Mouse (Mus musculus) midbrain, embryonic 15.5 days (tissue): ENCODE data around the gene Nudc. TPM values are rescaled to one million over a fixed set of nuclear protein-coding genes. Genes with fewer than 3 reads are reported as not detected.

Experiments
- ATAC-seq: fragments of 200-750 bp; cut with Nextera tagmentation; replicated peaks from 2 replicates; pipeline ENCODE4 v1.8.0; 2017; ENCODE audit warnings: moderate TSS enrichment
- H3K27ac ChIP-seq: fragments of 300-500 bp; sonication (generic); 2 replicates; pipeline ENCODE4 v1.5.1; 2015; ENCODE audit warnings: mild to moderate bottlenecking, inconsistent platforms
- H3K27me3 ChIP-seq: fragments of 300-500 bp; sonication (generic); replicated peaks from 2 replicates; pipeline ENCODE4 v1.6.1; 2015; ENCODE audit warnings: inconsistent platforms
- H3K36me3 ChIP-seq: fragments of 300-500 bp; sonication (generic); replicated peaks from 2 replicates; pipeline ENCODE4 v1.6.1; 2015; ENCODE audit warnings: inconsistent platforms
- H3K4me1 ChIP-seq: fragments of 300-500 bp; sonication (generic); 2 replicates; pipeline ENCODE4 v1.6.1; 2015; ENCODE audit warnings: inconsistent platforms
- H3K4me2 ChIP-seq: fragments of 300-500 bp; sonication (generic); 2 replicates; pipeline ENCODE4 v1.6.1; 2015; ENCODE audit warnings: inconsistent platforms, mild to moderate bottlenecking, moderate library complexity
- H3K4me3 ChIP-seq: fragments of 300-500 bp; sonication (generic); 2 replicates; pipeline ENCODE4 v1.5.1; 2015; ENCODE audit warnings: mild to moderate bottlenecking, inconsistent platforms
- H3K9ac ChIP-seq: fragments of 300-500 bp; sonication (generic); 2 replicates; pipeline ENCODE4 v1.6.1; 2015; ENCODE audit warnings: mild to moderate bottlenecking, inconsistent platforms
- H3K9me3 ChIP-seq: fragments of 300-500 bp; sonication (generic); 2 replicates; pipeline ENCODE4 v1.6.1; 2016; ENCODE audit warnings: inconsistent platforms
- WGBS: fragments of 180-500 bp; shearing (Covaris S2); methylation state at CpG from one replicate; pipeline ENCODE4 v1.1.7; 2015; ENCODE audit warnings: mixed read lengths; 5-methylcytosine and 5-hydroxymethylcytosine counted together
- polyA plus RNA-seq: library from polyadenylated mRNA; unstranded; fragments of >200 nt; fragmentation: Nextera tagmentation; extraction: Ambion mirVana; gene quantifications from 2 replicates; pipeline ENCODE4 v1.2.1, GENCODE M21; 2015

Gene Nudc
- polyA plus RNA-seq, 1 experiment from 2014 or later, result 255 TPM

GRCm38 (mm10) chr4:133496738-133497445 lies 48.9 kb downstream of the Nudc start:
- peak overlapping the region; percentile 67 for H3K4me3 ChIP-seq
- H3K9ac ChIP-seq, result no peak overlapping the region
- no peak for ATAC-seq
- H3K4me2 ChIP-seq, result peak overlapping the region; percentile 89
- no peaks in the 10 kb centered on the region for H3K36me3 ChIP-seq
- H3K27me3 ChIP-seq, result peaks cover 75% of the 10 kb centered on the region
- 29% methylated on average over 6 of the region's 6 CpGs for WGBS
- H3K27ac ChIP-seq, result no peak overlapping the region
- H3K9me3 ChIP-seq, result no peaks in the 10 kb centered on the region
- peaks cover 25% of the 10 kb centered on the region for H3K4me1 ChIP-seq

DNA sequence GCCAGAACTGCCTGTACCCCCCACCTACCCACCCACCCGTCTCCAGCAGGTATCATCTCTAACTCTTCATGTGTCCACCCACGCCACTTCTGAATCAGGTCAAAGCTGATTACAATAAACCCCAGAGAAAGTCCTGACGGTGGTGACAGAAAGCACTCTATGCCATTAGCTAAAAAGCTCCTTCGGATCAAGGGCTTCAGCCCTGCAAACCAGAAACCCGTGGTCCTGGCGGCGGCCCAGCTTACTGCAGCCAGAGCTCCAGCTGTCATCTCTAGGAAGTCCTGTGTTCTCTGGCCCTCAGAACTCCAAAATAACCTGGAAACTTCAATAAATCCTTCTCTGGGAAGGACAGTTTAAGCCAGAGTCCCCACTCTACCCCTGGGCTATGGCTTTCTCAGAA lies 50.1 kb downstream of the Nudc start:
- no peak overlapping the region for H3K4me2 ChIP-seq
- H3K9ac ChIP-seq, result no peak overlapping the region
- no peak for ATAC-seq
- no peak overlapping the region for H3K4me3 ChIP-seq
- no peak overlapping the region for H3K27ac ChIP-seq
- no peaks in the 10 kb centered on the region for H3K9me3 ChIP-seq
- H3K27me3 ChIP-seq, result peaks cover 63% of the 10 kb centered on the region
- 22% methylated on average over 7 of the region's 7 CpGs for WGBS
- peaks cover 25% of the 10 kb centered on the region for H3K4me1 ChIP-seq
- H3K36me3 ChIP-seq, result no peaks in the 10 kb centered on the region

DNA sequence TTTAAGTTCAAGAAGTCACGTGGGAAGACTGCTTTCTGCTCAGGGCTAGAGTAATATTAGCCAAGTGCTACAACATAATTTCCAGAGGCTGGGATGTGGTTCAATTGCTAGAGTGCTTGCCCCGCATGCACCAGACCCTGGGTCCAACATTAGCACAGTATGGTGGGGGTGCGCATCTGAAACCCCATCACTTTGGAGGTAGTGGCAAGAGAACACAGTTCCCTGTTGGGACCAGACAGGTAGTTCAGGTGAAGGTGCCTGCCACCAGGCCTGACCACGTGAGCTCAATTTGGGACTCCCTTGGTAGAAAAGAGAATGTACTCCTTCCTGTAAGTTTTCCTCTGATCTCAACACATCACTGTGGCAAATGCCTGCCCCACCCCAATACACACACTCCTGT lies 50.9 kb downstream of the Nudc start:
- no peaks in the 10 kb centered on the region for H3K9me3 ChIP-seq
- ATAC-seq, result no peak
- 55% methylated on average over 4 of the region's 4 CpGs for WGBS
- peaks cover 25% of the 10 kb centered on the region for H3K4me1 ChIP-seq
- H3K36me3 ChIP-seq, result no peaks in the 10 kb centered on the region
- H3K27ac ChIP-seq, result no peak overlapping the region
- H3K27me3 ChIP-seq, result peaks cover 55% of the 10 kb centered on the region
- no peak overlapping the region for H3K4me2 ChIP-seq
- no peak overlapping the region for H3K9ac ChIP-seq
- no peak overlapping the region for H3K4me3 ChIP-seq

DNA sequence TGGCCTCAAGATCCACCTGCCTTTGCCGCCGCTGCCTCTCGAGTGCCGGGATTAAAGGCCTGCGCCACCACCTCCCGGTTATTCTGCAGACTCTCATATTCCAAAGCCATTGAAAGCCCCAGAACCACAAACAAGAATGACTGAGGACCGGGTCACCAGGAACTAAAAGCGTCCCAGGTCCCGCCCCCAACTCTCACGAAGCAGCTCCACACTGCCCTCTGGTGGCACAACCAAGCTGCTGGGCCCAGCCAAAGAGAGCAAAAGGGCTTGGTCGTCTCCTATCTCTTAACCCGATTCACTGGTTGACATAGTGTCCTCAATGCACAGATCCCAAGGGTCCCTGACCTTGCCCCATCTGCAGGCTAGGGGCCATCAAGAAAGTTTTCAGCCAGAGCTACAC lies 51.4 kb downstream of the Nudc start:
- Histone ChIP-seq H3K4me2 (peak overlapping the region; percentile 54), H3K9ac (no peak overlapping the region), H3K27me3 (peaks cover 50% of the 10 kb centered on the region), H3K4me3 (peak overlapping the region; percentile 28), H3K9me3 (no peaks in the 10 kb centered on the region), H3K4me1 (peaks cover 25% of the 10 kb centered on the region), H3K36me3 (no peaks in the 10 kb centered on the region), H3K27ac (no peak overlapping the region)
- no peak for ATAC-seq
- WGBS, result under 1% methylated on average over 12 of the region's 12 CpGs

GRCm38 (mm10) chr4:133493895-133494294 lies 51.9 kb downstream of the Nudc start:
- H3K4me3 ChIP-seq, result peak overlapping the region; percentile 28
- peak overlapping the region; percentile 54 for H3K4me2 ChIP-seq
- H3K4me1 ChIP-seq, result peaks cover 24% of the 10 kb centered on the region
- H3K27me3 ChIP-seq, result peaks cover 45% of the 10 kb centered on the region
- 19% methylated on average over 11 of the region's 12 CpGs for WGBS
- no peak for ATAC-seq
- no peaks in the 10 kb centered on the region for H3K9me3 ChIP-seq
- no peaks in the 10 kb centered on the region for H3K36me3 ChIP-seq
- no peak overlapping the region for H3K9ac ChIP-seq
- H3K27ac ChIP-seq, result no peak overlapping the region

DNA sequence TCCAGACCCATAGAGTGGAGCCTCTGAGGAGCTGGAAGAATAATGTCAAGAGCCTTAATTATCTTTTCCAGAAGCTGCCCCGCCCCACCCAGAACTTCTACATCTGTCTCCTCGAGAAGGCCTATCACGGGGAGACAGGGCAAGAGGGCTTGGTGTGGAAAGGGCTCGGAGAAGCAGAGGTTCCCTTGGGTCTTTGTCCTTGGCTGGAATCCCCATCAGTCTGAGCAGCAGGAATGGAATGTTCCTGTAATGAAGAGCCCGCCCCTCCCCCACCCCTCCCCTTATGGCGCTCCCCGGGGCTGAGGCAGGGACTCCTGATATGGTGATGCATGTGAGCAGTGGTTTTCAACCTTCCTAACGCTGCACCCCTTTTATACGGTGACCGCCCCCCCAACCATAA lies 54.0 kb downstream of the Nudc start:
- H3K4me3 ChIP-seq, result no peak overlapping the region
- H3K27ac ChIP-seq, result no peak overlapping the region
- H3K4me2 ChIP-seq, result no peak overlapping the region
- H3K36me3 ChIP-seq, result no peaks in the 10 kb centered on the region
- 45% methylated on average over 10 of the region's 10 CpGs for WGBS
- H3K9me3 ChIP-seq, result no peaks in the 10 kb centered on the region
- H3K4me1 ChIP-seq, result peaks cover 8% of the 10 kb centered on the region
- peaks cover 29% of the 10 kb centered on the region for H3K27me3 ChIP-seq
- no peak for ATAC-seq
- no peak overlapping the region for H3K9ac ChIP-seq

DNA sequence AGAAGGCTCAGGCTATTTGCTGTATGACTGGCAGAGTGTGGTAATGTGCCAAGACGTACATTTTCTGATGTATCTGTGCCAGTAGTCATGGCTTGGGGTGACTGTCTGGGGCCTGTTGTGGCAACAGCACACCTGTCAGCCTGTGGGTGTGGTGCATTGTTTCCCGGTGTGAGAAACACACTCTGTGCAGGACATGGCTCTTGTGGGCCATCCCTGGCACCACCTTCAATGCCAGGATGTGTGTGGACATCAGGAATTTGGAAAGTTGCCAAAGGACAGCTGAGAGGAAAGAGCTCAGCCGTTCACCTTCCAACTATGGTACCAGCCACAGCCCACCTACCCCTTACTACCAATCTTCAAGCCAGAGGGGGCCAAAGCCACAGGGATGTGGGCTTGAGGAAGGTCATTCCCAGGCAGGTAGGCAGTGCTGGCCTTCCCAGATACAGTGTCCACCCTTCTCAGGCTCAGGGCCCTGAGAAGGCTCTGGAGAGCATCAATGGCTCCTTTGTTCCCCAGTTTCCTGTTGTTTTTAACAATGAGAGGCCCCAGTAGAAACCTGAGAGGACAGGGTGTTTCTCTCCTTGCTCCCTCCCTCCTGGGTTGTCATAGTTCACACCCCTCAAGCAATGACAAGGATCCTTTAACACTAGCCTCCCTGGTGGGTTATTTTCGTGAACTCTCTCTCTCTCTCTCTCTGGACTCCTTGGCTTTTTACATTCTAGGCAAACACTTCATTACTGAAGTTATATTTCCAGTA lies 56.1 kb downstream of the Nudc start:
- Histone ChIP-seq H3K36me3 (no peaks in the 10 kb centered on the region), H3K27ac (no peak overlapping the region), H3K9me3 (no peaks in the 10 kb centered on the region), H3K4me3 (no peak overlapping the region), H3K4me2 (no peak overlapping the region), H3K27me3 (peaks cover 8% of the 10 kb centered on the region), H3K4me1 (peaks cover 6% of the 10 kb centered on the region), H3K9ac (no peak overlapping the region)
- WGBS, result 66% methylated on average over 4 of the region's 4 CpGs
- no peak for ATAC-seq

DNA sequence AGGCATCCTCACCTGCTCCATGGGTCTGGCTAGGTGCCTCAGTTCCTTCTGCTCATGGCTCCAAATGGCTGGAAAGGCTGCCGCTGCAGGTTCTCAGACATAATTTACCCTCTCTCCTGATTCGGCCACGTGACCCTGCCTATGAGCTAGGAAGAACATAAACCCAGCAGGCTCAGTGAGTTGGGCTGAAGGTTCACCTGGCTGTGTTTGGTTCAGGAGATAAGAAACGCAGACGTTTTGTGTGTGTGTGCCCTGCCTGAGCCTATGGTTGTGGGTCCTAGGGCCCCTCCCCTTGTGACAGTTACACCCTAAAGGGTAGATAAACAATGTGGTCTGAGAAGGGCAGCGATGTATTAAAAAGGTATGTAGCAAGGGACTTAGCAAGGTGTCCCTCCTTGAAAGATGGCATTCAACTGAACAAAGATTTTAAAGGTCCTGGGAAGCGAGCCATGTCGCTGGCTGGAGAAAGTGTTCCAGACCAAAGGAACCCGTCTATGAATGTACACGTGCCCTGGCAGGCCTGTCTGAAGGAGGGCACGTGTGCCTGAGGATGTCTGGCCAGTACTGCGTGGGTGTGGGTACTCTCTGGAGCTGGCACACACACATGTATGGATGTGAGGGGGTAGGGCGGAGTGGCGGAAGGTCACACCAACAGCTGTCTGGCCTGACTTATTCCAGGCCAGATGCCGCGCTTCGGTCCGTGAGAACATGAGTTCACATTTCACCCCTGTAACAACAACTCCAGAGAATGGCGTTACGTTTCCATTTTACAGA lies 57.0 kb downstream of the Nudc start:
- Histone ChIP-seq H3K4me1 (no peaks in the 10 kb centered on the region), H3K36me3 (no peaks in the 10 kb centered on the region), H3K27me3 (peaks cover 6% of the 10 kb centered on the region; the same call in 1 of the 2 replicates), H3K27ac (no peak overlapping the region), H3K9ac (no peak overlapping the region), H3K4me2 (no peak overlapping the region), H3K9me3 (no peaks in the 10 kb centered on the region), H3K4me3 (no peak overlapping the region)
- WGBS, result 86% methylated on average over 20 of the region's 20 CpGs
- ATAC-seq, result no peak

DNA sequence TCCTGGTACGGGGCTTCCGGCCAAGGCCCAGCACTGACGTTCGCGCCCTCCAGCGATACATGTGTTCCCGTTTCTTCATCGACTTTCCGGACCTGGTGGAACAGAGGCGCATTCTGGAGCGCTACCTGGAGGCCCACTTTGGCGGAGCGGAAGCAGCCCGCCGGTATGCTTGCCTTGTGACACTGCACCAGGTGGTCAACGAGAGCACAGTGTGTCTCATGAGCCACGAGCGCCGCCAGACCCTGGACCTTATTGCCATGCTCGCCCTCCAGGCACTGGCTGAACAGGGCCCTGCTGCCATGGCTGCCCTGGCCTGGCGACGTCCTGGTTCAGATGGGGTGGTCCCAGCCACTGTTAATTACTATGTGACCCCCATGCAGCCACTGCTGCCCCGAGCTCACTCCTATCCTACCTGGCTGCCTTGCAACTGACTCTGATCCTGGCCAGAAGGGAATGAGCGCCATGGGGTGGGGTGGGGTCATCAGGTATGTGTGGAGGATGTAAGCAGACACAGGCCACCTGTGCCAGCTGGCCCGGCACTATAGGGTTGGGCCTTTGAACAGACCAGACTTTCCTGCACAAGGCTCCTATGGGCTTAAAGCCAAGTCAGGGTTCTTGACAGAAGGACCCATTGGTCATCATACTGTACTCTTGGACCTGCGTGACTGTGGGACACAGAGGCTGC lies 59.0 kb downstream of the Nudc start:
- no peaks in the 10 kb centered on the region for H3K36me3 ChIP-seq
- H3K4me2 ChIP-seq, result no peak overlapping the region
- no peak overlapping the region for H3K4me3 ChIP-seq
- peaks cover 8% of the 10 kb centered on the region for H3K27me3 ChIP-seq
- H3K9me3 ChIP-seq, result no peaks in the 10 kb centered on the region
- ATAC-seq, result no peak
- WGBS, result 96% methylated on average over 26 of the region's 26 CpGs
- H3K9ac ChIP-seq, result no peak overlapping the region
- no peak overlapping the region for H3K27ac ChIP-seq
- no peaks in the 10 kb centered on the region for H3K4me1 ChIP-seq

DNA sequence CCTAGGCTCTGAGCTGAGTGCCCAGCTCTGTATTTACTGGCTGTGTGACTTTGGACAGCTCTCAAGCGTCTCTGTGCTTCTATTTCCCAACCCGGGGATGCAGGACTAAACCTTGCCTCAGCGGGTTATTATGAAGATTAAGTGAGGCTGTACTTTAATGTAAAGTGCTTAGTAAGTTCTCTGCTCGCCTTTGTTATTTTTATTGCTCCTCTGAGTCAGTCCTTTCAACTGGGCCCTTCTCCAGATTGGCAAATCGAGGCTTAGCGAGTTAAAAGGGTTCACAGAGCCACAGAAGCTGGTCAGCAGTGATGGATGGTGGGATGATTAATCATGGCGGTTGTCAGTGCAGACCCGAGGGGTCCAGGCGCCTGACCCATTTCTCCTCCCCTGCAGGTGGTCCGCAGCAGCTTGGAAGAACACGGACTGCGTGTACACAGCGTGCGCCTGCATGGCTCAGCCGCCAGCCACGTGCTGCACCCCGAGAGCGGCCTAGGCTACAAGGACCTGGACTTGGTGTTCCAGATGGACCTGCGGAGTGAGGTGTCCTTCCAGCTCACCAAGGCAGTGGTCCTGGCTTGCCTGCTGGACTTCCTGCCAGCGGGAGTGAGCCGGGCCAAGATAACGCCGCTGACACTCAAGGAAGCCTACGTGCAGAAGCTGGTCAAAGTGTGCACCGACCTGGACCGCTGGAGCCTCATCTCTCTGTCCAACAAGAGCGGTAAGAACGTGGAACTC lies 59.9 kb downstream of the Nudc start:
- no peaks in the 10 kb centered on the region for H3K36me3 ChIP-seq
- no peaks in the 10 kb centered on the region for H3K9me3 ChIP-seq
- no peaks in the 10 kb centered on the region for H3K4me1 ChIP-seq
- H3K4me3 ChIP-seq, result no peak overlapping the region
- no peak for ATAC-seq
- no peak overlapping the region for H3K27ac ChIP-seq
- no peak overlapping the region for H3K4me2 ChIP-seq
- peaks cover 16% of the 10 kb centered on the region for H3K27me3 ChIP-seq
- WGBS, result 92% methylated on average over 28 of the region's 28 CpGs
- no peak overlapping the region for H3K9ac ChIP-seq

- no peak for ATAC-seq
- H3K27me3 ChIP-seq, result peaks cover 23% of the 10 kb centered on the region
- no peak overlapping the region for H3K4me3 ChIP-seq
- 9% methylated on average over 22 of the region's 22 CpGs for WGBS
- 0 out of 2 replicates have a peak overlapping the region, but pooled peaks have one; percentile 5 for H3K4me2 ChIP-seq
- no peak overlapping the region for H3K27ac ChIP-seq
- no peaks in the 10 kb centered on the region for H3K36me3 ChIP-seq
- H3K9ac ChIP-seq, result no peak overlapping the region
- peaks cover 7% of the 10 kb centered on the region; the same call in 1 of the 2 replicates for H3K4me1 ChIP-seq
- H3K9me3 ChIP-seq, result no peaks in the 10 kb centered on the region
Observed at GRCm38 (mm10) chr4:133484266-133485025, 61.4 kb downstream of the Nudc start.
